Mouse (Mus musculus) urinary bladder, adult 2 months (tissue): ENCODE results near the gene Mrtfb. TPM values are rescaled to one million over a fixed set of nuclear protein-coding genes. Genes with fewer than 3 reads are reported as not detected.
"Not testable (repeated sequence)": the region's sequence is repeated elsewhere in the genome, so short reads cannot be mapped to it uniquely, and the experiment has no call there.

ENCODE experiments used
- DNase-seq: peaks from one replicate; pipeline ENCODE4 v3.0.0; 2022; ENCODE audit warnings: low spot score
- polyA plus RNA-seq: library from polyadenylated mRNA; depleted of rRNA; stranded (reverse); fragments of >200 nt; gene quantifications from 2 replicates; pipeline ENCODE4 v1.2.3, GENCODE M21; 2012

Mrtfb gene
- polyA plus RNA-seq, 1 experiment, result 8.1 TPM

DNA sequence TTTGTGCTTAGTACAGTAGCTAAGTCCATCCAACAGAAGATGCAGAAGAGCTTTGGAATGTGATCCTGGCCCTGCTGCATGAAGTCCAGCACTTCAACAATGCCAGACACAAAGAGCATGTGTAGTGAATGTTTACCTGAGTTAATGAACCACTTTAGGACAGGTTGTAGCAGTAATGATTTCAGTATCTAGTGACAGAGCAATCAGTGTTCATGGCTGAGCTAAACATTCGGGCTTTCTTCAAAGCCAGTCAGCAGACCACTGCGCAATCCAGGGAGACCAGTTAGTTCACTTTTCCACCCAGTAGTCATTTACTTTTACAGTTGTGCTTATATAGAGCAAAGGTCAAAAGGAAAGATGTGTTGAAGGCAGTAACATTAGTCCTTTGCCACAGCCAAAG lies 20.0 kb downstream of the Mrtfb start:
- DNase-seq, result no peak

DNA sequence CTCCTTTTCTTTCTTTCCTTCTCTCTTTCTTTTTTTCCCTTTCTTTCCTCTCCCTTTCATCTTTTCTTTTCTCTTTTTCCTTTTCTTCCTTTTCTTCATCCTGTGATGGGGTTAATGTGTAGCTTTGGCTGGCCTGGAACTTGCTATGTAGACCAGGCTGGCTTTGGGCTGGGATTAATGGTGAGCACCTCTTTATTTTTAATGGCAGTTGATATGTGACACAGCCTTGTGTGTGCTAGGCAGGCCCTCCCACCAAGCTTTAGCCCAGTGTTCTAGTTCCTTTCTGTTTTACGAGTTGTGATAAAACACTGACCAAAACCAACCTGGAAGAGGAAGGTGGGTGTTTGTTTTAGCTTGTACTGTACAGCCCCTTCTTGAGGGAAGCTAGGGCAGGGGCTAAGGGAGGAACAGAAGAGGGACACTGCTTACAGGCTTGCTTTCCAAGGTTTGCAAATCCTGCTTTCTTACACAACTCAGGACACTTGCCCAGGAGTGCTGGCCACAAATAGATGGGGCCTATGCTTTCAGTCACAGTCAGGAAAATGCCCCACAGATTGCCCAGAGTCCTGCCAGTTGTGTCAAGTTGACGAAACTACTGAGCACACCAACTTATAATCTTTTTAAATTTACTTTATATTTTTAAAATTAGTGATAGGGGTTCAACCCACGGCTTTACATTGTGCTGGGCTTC lies 20.6 kb downstream of the Mrtfb start:
- DNase-seq, result no peak

DNA sequence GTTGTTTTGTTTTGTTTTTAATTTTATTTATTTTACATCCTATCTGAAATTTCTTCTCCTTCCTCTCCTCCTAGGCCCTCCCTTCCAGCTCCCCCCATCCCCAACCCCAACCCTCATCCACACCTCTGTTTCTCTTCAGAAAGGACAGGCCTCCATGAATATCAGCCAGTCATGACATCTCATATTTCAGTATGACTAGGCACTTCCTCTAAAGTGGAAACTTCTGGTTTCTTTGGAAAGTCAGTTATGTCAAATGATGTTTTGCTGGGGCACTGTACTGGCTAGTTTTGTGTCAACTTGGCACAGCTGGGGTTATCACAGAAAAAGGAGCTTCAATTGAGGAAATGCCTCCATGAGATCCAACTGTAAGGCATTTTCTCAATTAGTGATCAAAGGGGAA lies 30.1 kb downstream of the Mrtfb start:
- not testable (repeated sequence) for DNase-seq

DNA sequence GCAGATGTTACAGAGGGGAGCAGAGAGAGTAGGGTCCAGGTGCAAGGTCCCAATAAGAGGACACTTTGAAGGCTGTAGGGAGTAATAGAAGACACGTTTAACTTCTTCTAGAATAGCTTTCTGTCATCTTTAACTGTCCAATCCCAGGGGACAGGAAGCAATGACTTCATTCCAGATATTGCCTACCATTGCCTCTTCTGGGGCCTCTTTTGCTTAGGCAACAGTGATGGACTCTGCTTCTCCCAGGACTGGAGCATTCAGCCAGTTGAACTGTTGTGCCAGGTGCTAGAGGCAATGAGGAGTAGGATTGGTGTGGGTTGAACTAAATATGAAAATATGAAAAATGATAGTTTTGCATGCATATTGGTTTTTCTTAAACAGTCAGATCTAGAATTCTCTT lies 41.6 kb downstream of the Mrtfb start:
- no peak for DNase-seq

DNA sequence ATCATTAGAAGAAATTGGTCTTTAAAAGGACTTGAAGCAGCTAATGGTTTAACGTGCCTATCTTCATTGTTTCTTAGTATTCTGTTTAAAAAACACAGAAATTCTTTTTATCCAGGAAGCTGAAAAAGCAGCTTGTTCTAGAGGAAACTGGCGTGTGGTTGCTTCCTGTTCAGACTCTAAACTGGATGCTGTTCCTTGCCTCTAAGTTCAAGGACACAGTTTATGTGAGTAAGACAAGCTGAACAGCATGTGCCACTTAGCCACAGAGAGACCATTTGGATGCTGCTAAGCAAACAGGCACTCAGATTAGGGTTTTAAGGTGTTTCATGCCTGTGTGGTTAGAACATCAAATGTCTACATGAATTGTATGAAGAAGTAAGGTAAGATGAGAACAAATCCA lies 42.7 kb downstream of the Mrtfb start:
- DNase-seq, result no peak

DNA sequence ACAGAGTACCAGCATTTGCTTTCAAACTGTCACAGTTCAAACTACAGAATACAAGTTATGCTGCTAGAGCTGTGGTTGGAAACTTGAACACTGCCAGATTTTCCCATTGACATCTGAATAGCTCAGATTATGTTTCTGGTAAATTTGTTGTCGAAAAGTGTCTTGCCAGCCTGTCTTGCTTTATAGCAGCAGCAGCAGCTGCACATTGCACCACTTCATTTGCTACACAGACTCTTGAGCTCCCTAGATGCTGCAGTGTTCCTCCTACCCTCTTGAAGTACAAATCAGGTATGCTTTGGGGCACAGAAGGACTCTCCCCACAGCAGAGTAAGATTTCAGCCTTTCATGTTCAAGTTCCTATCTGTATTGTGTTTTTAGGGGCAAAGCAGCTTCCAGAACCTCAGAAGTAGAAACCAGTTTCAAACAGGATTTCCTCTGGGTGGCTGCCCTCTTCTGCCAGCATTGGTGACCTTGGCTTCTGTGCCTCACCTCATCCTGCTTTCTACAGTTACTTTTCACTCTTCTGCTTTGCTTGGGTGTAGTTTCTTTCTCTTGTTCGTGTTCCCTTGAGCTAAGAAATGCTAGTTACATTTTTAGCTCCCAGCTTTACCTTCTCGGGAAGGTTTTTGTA lies 49.9 kb downstream of the Mrtfb start:
- DNase-seq, result no peak

DNA sequence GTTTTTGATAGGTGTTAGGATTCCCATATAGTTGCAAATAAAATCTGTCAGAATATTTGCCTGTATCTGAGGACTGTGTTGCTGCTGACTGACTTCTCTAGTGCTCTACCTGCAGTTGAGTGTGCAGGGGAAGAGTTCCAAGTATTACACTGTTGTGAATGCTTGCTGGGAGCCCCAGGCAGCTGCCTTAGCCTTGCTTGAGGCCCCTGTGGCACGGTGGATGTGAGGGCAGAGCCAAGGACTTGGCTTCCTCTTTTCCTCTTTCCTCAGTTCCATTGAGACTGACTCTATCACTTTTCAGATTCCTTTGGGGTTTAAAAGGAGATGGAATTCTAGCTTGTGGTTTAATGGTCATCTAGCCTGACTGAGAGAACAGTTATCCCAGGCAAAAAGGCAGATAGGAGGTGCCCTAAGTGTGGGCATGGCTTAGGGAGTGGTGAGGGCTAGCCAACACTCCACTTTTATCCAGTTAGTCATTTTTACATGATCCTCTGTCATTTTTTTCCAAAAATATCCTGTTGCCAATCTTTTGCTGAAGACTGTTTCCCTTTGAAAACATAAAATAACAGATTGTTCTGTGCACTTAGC lies 53.9 kb downstream of the Mrtfb start:
- no peak for DNase-seq

DNA sequence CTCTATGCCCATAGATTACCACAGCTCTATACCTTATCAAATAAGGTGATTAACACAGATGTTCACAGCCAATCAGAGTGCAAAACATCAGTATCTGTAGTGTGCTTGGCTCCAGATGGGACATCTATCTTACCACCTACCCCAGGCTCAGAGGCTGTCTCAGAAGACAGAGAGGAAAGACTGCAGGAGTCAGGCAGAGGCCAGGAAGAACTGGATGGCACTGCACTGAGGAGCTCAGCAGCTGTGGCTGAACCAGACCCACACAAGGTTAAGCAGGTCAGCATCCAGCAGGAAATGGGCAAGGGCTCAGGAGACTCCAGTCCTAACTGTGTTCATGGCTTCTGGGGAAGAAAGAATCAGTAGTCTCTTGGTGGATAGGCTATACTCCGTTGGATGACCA lies 55.1 kb downstream of the Mrtfb start:
- no peak for DNase-seq

DNA sequence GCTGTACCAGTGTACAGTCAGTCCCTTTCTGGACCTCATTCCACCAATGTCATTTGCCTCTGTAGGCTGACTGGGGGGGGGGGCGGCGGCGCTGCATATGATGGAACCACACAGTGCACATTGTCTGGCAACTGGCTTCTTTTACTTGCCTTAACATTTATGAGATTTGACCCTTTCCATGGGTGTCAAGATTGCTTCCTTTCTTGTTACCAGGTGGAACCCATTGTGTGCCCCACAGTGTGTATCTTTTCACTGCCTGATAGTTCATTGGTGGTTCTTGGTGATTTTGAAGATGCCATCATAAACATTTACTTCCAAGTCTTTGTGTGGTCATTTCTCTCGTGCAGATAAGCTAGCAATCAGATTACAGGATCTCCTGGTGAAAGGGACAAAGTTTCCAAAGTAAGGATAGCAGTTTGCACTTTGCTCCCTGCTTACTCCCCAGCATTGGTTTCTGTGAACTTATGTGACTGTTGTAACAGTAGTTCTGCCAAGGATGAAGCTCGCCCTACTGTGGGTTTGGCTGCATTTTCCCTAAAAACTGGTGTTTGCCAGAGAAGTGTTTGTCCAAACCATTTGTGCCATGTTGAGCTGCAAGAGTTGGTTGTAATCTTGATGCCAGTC lies 56.9 kb downstream of the Mrtfb start:
- DNase-seq, result no peak

DNA sequence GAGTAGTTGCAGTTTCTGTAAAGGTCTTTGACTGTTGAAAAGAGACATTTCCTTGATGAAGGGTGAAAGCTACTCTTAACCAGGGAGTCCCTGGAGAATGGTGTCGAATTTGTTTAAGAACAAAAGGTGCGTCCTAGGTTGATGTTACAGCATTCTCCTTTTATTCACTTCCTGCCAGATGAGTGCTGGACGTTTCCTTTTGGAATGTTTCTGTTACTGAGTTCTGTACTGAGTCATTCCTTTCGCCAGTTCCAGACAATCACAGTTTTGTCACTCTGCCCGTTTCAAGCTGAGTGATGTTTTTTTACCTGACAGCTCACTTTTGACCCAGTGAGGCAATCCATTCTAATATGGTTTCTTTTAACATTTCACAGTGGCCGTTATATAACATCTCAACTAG lies 67.5 kb downstream of the Mrtfb start:
- no peak for DNase-seq

DNA sequence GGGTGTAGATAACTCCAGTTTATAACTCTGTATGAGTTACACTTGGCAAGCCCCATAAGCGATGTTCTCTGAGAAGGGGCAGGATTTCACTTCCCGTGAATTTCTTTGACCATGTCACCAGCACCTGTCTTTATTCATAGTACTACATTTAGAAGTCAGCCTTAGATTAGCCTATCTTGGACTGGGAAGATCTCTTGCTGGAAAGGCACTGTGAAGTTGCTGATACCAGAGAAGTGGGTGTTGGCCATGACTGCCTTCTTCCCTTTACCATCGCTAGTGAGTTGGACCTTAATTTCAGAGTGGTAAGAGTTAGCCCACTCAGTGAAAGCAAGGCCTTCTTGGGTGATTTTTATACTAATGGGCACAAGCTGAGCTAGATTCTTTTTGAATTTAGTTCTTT lies 70.3 kb downstream of the Mrtfb start:
- DNase-seq, result no peak

DNA sequence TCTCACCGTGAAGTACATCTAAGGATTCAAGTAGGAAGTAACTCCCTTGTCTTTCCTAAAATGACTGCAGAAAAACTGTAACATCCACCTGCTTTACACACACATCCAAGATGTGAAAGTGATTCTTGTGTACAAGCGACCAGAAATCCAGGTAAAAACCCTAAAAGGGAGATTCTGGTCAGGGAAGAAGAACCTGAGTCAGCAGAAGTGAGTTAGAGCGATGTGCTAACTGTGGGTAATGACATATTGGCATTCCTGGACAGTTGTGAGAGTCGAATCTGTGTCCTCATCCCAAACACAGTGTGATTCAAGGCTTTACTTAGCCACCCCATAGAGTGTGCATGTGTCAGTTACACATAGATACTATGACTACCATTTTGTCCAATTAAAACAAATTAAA lies 72.4 kb downstream of the Mrtfb start:
- no peak for DNase-seq

DNA sequence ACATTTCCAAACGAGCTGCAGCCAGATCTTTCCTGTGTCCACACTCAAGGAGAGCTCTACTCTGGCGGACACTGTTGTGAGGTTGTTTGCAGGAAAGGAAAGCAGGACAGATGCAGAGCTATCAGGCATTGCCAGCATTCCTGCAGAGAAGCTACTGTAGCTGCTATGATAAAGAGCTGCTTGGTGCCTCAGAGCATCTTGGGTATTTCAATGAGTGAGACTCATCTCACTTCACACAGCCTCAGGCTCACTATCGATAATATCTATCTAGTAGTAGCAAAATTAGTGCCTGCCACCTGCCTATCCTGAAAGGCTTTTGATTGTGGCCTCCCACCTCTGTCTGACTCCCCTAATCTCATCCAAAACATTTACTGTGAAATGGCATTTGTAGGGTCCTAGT lies 73.4 kb downstream of the Mrtfb start:
- no peak for DNase-seq

DNA sequence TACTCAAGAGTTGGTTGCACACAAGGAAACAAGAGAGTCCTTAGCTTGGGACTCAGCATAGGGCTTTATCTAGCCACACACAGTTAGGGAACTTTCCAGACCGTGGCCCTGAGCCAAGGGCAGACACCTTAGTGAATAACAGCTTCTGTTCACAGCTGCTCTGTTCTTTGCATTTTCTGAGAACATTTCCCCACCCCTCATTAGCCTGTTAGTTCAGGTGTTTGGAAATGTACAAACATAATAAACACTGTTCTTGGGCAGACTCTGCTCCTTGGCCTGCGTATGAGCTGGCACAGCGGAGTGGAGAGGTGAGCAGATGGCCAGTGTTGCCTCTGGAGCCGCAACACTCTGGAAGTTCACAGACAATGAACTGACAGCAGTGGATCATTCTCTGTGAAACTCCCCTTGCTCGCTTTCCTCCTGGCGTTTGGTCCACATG lies 74.0 kb downstream of the Mrtfb start:
- DNase-seq, result no peak

DNA sequence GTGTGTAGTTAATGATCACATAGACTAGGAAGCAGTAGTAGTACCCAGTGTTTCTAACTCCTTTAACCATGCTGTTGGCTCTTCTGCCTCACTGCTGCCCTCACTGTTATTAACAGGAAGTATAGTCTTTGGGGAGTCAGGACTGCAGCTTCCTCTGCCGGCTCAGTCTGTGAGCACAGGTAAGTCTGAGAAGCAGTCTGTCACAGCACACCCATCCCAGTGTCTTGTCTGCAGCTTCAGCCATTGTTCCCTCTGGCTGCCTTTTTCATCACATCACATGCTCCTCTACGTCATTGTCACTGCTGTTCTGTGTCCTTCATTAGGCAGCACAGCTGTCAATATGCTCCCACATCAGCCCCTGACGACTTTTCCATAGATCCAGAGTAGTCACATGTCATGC lies 75.6 kb downstream of the Mrtfb start:
- DNase-seq, result no peak

DNA sequence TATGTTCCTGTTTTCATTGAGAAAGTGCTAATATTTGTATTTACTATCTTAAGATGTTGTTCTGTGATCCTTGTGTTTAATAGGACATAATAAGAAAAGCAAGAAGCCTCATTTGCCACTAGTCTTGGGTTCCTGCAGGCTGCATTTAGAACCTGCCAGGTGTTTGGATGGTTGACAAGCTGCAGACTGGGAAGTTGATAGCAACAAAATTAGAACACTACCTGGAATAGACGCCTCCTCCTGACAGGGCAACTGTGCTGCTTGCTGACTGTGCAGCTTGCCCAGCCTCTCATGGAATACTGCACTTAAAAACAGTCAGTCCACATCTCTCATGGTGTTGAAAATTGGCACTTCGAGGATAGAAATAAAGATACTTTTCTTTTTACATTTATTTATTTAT lies 76.3 kb downstream of the Mrtfb start:
- DNase-seq, result no peak

DNA sequence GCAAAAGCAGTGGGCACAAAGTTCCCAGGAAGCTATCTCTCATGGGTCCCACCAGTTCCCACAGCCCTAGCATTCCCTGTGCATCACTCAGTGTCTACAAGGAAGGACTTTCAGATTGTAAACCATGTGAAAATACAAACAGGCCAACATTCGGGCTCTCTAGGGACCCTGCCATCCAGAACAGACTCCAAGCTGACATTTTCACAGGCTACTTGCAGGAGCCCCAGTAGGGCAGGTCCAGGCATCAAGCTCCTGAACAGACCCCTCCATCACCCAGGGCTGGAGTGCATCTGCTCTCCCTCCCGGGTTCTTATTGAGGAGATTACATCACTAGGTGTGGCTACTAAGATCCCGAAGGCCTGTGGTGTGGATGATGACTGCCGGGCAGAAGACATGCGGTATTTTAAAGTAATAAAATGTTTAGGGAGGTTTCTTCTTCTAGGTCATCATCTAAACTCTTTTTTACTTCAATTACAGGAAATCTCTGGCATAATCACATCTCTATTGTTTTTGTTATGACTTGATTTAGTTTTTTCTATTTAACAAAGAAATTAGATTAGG lies 77.6 kb downstream of the Mrtfb start:
- DNase-seq, result no peak

DNA sequence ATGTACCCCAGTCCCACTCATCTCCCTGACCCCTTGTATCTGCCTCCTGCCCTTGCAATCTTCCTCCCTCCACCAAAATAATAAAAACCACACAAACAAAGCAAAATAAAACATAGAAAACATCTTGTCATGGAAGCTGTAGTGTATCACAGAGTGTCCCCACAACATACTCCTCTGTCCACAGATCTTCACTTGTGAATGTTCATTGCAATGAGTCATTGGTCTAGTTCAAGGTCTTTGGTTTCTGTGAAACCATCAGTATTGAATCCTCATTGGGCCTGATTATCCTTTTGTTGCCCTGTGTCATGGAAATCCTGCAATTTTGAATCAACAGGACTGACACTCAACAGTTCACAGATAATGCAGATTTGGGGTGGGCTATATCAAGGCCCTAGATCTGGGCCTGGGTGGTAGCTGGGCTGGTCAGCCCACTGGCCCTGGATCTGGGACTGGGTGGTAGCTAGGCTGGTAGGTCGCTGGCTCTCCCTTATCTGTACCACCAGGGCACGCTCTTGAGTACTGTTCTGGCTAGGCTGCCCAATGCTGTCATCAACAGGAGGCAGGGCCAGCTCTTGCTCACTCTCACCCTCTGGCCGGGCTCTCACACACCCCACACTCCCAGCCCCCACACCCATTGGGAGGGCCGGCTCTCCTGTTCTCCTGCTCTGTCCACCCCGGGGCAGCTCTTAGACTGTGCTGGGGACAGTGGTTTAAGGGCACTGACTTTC lies 80.4 kb downstream of the Mrtfb start:
- no peak for DNase-seq

DNA sequence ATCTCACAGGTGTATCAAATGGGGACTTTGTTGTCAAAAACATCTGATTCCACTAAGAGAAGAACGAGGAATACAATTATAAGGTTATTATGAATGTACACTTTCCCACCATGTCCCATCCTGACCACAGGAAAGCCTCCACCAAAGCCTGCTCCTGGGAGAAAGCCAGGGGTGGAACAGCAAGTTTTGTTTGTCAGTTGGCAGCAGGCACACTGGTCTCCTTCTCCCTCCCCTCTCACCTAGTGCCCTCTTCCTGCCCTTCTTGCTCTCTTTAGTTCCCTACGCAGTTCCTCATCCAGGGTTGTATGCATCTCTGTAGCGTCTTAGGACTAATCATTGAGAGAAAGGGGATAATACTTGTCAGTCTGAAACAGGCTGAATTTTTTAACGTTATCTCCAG lies 81.8 kb downstream of the Mrtfb start:
- no peak for DNase-seq

DNA sequence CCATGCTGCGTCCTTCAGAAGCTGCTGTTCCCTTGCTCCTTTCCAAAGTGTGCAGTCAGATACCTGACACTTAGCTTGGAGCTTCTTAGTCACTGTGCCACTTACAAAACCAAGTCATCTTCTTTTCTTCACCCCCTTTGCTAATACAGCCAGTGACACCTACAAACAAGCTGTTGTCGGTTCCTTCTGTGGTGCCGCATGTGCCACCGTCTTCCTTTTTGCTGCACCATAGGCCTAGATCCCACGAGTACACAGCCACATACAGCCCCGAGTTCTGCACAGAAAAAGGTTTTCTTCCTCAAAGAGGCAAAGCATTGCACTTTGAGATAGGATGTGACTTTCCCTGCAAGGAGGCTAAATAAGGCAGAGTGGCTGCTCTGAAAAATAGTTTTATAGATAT lies 83.2 kb downstream of the Mrtfb start:
- no peak for DNase-seq

DNA sequence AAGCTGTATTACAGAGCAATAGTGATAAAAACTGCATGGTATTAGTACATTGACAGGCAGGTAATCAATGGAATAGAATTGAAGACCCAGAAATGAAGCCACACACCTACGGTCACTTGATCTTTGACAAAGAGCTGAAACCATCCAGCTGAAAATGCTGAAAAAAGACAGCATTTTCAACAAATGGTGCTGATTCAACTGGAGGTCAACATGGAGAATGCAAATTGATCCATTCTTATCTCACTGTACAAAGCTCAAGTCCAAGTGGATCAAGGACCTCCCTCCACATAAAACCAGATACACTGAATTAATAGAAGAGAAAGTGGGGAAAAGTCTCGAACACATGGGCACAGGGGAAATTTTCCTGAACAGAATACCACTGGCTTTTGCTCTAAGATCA lies 89.5 kb downstream of the Mrtfb start:
- not testable (repeated sequence) for DNase-seq

DNA sequence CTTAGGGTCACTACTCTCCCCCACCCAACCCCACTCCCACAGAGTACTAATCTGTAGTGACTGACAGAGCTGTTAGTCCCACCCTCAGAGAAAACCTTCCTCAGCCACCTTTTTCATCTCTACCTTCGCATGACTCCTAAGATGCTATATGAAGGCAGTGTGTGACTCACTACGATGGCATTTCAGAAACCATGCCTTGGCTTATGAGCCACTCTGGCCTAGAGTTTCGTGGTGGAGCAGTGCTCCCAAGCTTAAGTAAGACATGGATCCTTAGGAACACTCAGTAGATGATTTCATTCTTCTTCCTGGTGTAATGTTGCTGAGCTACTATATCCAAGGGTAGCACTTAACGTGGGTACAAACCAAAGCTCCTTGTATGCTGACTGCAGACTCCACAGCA lies 94.4 kb downstream of the Mrtfb start:
- no peak for DNase-seq
